Mouse (Mus musculus) limb, embryonic 12.5 days (tissue): ENCODE results near the gene Wnt9b. TPM values are rescaled to one million over a fixed set of nuclear protein-coding genes. Genes with fewer than 3 reads are reported as not detected.
"Not testable (repeated sequence)": the region's sequence is repeated elsewhere in the genome, so short reads cannot be mapped to it uniquely, and the experiment has no call there.

Experiments used
- ATAC-seq: fragments of 200-750 bp; cut with Nextera tagmentation; 2 replicates; pipeline ENCODE4 v1.8.0; 2017; ENCODE audit warnings: low read depth, moderate TSS enrichment; ENCODE audit not compliant: insufficient number of reproducible peaks, insufficient read depth, low FRiP score, low TSS enrichment
- H3K27ac ChIP-seq: fragments of 300-500 bp; sonication (generic); 2 replicates; pipeline ENCODE4 v1.5.1; 2016; ENCODE audit warnings: mild to moderate bottlenecking, moderate library complexity
- H3K27me3 ChIP-seq: fragments of 300-500 bp; sonication (generic); 2 replicates; pipeline ENCODE4 v1.6.1; 2016; ENCODE audit warnings: mild to moderate bottlenecking, moderate library complexity
- H3K36me3 ChIP-seq: fragments of 300-500 bp; sonication (generic); 2 replicates; pipeline ENCODE4 v1.6.1; 2016; ENCODE audit warnings: mild to moderate bottlenecking, moderate library complexity
- H3K4me1 ChIP-seq: fragments of 300-500 bp; sonication (generic); replicated peaks from 2 replicates; pipeline ENCODE4 v1.6.1; 2016
- H3K4me2 ChIP-seq: fragments of 300-500 bp; sonication (generic); 2 replicates; pipeline ENCODE4 v1.6.1; 2016; ENCODE audit warnings: mild to moderate bottlenecking, moderate library complexity
- H3K4me3 ChIP-seq: fragments of 300-500 bp; sonication (generic); replicated peaks from 2 replicates; pipeline ENCODE4 v1.5.1; 2016; ENCODE audit warnings: mild to moderate bottlenecking
- H3K9ac ChIP-seq: fragments of 300-500 bp; sonication (generic); replicated peaks from 2 replicates; pipeline ENCODE4 v1.6.1; 2016; ENCODE audit warnings: mild to moderate bottlenecking, moderate library complexity
- H3K9me3 ChIP-seq: fragments of 300-500 bp; sonication (generic); 2 replicates; pipeline ENCODE4 v1.6.1; 2016; ENCODE audit warnings: mild to moderate bottlenecking, moderate library complexity
- WGBS: fragments of 180-500 bp; shearing (Covaris S2); methylation state at CpG from one replicate; pipeline ENCODE4 v1.1.7; 2016; 5-methylcytosine and 5-hydroxymethylcytosine counted together
- polyA plus RNA-seq: library from polyadenylated mRNA; unstranded; fragments of >200 nt; fragmentation: Nextera tagmentation; extraction: Ambion mirVana; gene quantifications from 2 replicates; pipeline ENCODE4 v1.2.1, GENCODE M21; 2016

Gene Wnt9b
- polyA plus RNA-seq, 1 experiment from 2014 or later: 1.5 TPM

GRCm38 (mm10) chr11:103763410-103764163 is 14.0 kb upstream of the Wnt9b start:
- no peak overlapping the region for H3K4me3 ChIP-seq
- peaks cover 41% of the 10 kb centered on the region for H3K27me3 ChIP-seq
- WGBS: 29% methylated on average over 10 of the region's 10 CpGs
- H3K27ac ChIP-seq: no peak overlapping the region
- H3K4me2 ChIP-seq: no peak overlapping the region
- no peak overlapping the region for H3K9ac ChIP-seq
- H3K4me1 ChIP-seq: peaks cover 10% of the 10 kb centered on the region
- H3K36me3 ChIP-seq: no peaks in the 10 kb centered on the region
- no peak for ATAC-seq
- no peaks in the 10 kb centered on the region for H3K9me3 ChIP-seq

- not testable (repeated sequence) for ATAC-seq, H3K36me3 ChIP-seq, H3K27ac ChIP-seq, H3K9me3 ChIP-seq, H3K4me3 ChIP-seq, H3K4me2 ChIP-seq, H3K9ac ChIP-seq, H3K4me1 ChIP-seq
- WGBS: 85% methylated on average over 5 of the region's 5 CpGs
- H3K27me3 ChIP-seq: peaks cover 21% of the 10 kb centered on the region
Measured at GRCm38 (mm10) chr11:103760891-103761290, 11.3 kb upstream of the Wnt9b start.

GRCm38 (mm10) chr11:103760101-103760500 is 10.5 kb upstream of the Wnt9b start:
- no peak overlapping the region for H3K9ac ChIP-seq
- peaks cover 21% of the 10 kb centered on the region for H3K27me3 ChIP-seq
- WGBS: 58% methylated on average over 7 of the region's 7 CpGs
- H3K4me3 ChIP-seq: no peak overlapping the region
- H3K4me2 ChIP-seq: no peak overlapping the region
- ATAC-seq: no peak
- 0 out of 2 replicates have a peak, but pooled peaks cover 2% of the 10 kb centered on the region for H3K4me1 ChIP-seq
- H3K27ac ChIP-seq: no peak overlapping the region
- H3K9me3 ChIP-seq: no peaks in the 10 kb centered on the region
- H3K36me3 ChIP-seq: no peaks in the 10 kb centered on the region

- no peaks in the 10 kb centered on the region for H3K4me1 ChIP-seq
- no peak overlapping the region for H3K27ac ChIP-seq
- no peak for ATAC-seq
- H3K36me3 ChIP-seq: no peaks in the 10 kb centered on the region
- H3K27me3 ChIP-seq: peaks cover 30% of the 10 kb centered on the region
- H3K4me3 ChIP-seq: no peak overlapping the region
- no peak overlapping the region for H3K4me2 ChIP-seq
- 9% methylated on average over 6 of the region's 6 CpGs for WGBS
- no peaks in the 10 kb centered on the region for H3K9me3 ChIP-seq
- H3K9ac ChIP-seq: no peak overlapping the region
Measured at GRCm38 (mm10) chr11:103758706-103759105, 9.1 kb upstream of the Wnt9b start.

GRCm38 (mm10) chr11:103758054-103758453 is 8.4 kb upstream of the Wnt9b start:
- H3K4me1 ChIP-seq: no peaks in the 10 kb centered on the region
- 49% methylated on average over 11 of the region's 11 CpGs for WGBS
- H3K27me3 ChIP-seq: peaks cover 36% of the 10 kb centered on the region
- ATAC-seq: no peak
- H3K4me2 ChIP-seq: no peak overlapping the region
- H3K27ac ChIP-seq: no peak overlapping the region
- H3K36me3 ChIP-seq: no peaks in the 10 kb centered on the region
- no peak overlapping the region for H3K4me3 ChIP-seq
- no peak overlapping the region for H3K9ac ChIP-seq
- H3K9me3 ChIP-seq: no peaks in the 10 kb centered on the region

- Histone ChIP-seq H3K27ac (no peak overlapping the region), H3K4me3 (no peak overlapping the region), H3K36me3 (no peaks in the 10 kb centered on the region), H3K9ac (no peak overlapping the region), H3K9me3 (no peaks in the 10 kb centered on the region), H3K4me1 (peaks cover 11% of the 10 kb centered on the region), H3K4me2 (no peak overlapping the region), H3K27me3 (peaks cover 87% of the 10 kb centered on the region)
- no peak for ATAC-seq
- WGBS: 67% methylated on average over 3 of the region's 3 CpGs
Measured at GRCm38 (mm10) chr11:103750612-103751011, 991 bp upstream of the Wnt9b start.

- no peak for ATAC-seq
- 0 out of 2 replicates have a peak, but pooled peaks cover 6% of the 10 kb centered on the region for H3K4me1 ChIP-seq
- H3K27ac ChIP-seq: no peak overlapping the region
- 74% methylated on average over 19 of the region's 19 CpGs for WGBS
- H3K36me3 ChIP-seq: no peaks in the 10 kb centered on the region
- no peaks in the 10 kb centered on the region for H3K9me3 ChIP-seq
- H3K27me3 ChIP-seq: peaks cover 24% of the 10 kb centered on the region
- no peak overlapping the region for H3K9ac ChIP-seq
- no peak overlapping the region for H3K4me3 ChIP-seq
- no peak overlapping the region for H3K4me2 ChIP-seq
Measured at GRCm38 (mm10) chr11:103735046-103735781, 14.4 kb downstream of the Wnt9b start.

- Histone ChIP-seq H3K27ac (no peak overlapping the region), H3K9ac (no peak overlapping the region), H3K4me1 (0 out of 2 replicates have a peak, but pooled peaks cover 6% of the 10 kb centered on the region), H3K9me3 (no peaks in the 10 kb centered on the region), H3K4me3 (no peak overlapping the region), H3K4me2 (no peak overlapping the region), H3K27me3 (peaks cover 24% of the 10 kb centered on the region), H3K36me3 (no peaks in the 10 kb centered on the region)
- WGBS: 70% methylated on average over 5 of the region's 5 CpGs
- no peak for ATAC-seq
Measured at GRCm38 (mm10) chr11:103734411-103735045, 15.1 kb downstream of the Wnt9b start.

- 80% methylated on average over 2 of the region's 2 CpGs for WGBS
- Histone ChIP-seq H3K36me3 (no peaks in the 10 kb centered on the region), H3K27ac (no peak overlapping the region), H3K4me2 (no peak overlapping the region), H3K9ac (no peak overlapping the region), H3K27me3 (peaks cover 23% of the 10 kb centered on the region), H3K9me3 (no peaks in the 10 kb centered on the region), H3K4me3 (no peak overlapping the region), H3K4me1 (0 out of 2 replicates have a peak, but pooled peaks cover 6% of the 10 kb centered on the region)
- no peak for ATAC-seq
Measured at GRCm38 (mm10) chr11:103733961-103734360, 15.7 kb downstream of the Wnt9b start.

- Histone ChIP-seq H3K27me3 (peaks cover 19% of the 10 kb centered on the region), H3K4me3 (no peak overlapping the region), H3K9ac (no peak overlapping the region), H3K4me1 (0 out of 2 replicates have a peak, but pooled peaks cover 6% of the 10 kb centered on the region), H3K36me3 (no peaks in the 10 kb centered on the region), H3K27ac (no peak overlapping the region), H3K9me3 (no peaks in the 10 kb centered on the region), H3K4me2 (no peak overlapping the region)
- WGBS: 58% methylated on average over 4 of the region's 4 CpGs
- ATAC-seq: no peak
Measured at GRCm38 (mm10) chr11:103733069-103733468, 16.6 kb downstream of the Wnt9b start.

- Histone ChIP-seq H3K27ac (no peak overlapping the region), H3K9ac (no peak overlapping the region), H3K4me2 (no peak overlapping the region), H3K27me3 (peaks cover 18% of the 10 kb centered on the region), H3K4me1 (0 out of 2 replicates have a peak, but pooled peaks cover 6% of the 10 kb centered on the region), H3K9me3 (no peaks in the 10 kb centered on the region), H3K36me3 (no peaks in the 10 kb centered on the region), H3K4me3 (no peak overlapping the region)
- ATAC-seq: no peak
- 84% methylated on average over 7 of the region's 7 CpGs for WGBS
Measured at GRCm38 (mm10) chr11:103732306-103732705, 17.3 kb downstream of the Wnt9b start.
